Mouse (Mus musculus): ENCODE data around the gene Nudcd3.

- no peak for TF ChIP-seq CTCF (conservative IDR thresholded peaks at IDR 0.05 in 1 of 2, IDR thresholded peaks at IDR 0.05 in 1 of 2; ENCODE audit: low read depth in 2 of 2, low read length in 2 of 2)
- no peak for TF ChIP-seq ZC3H11A (IDR thresholded peaks at IDR 0.05; ENCODE audit: low read depth, low read length)
- no peak for TF ChIP-seq POLR2A (IDR thresholded peaks at IDR 0.05; ENCODE audit: low read depth, low read length)
- TF ChIP-seq MYC (IDR thresholded peaks at IDR 0.05; ENCODE audit: low read depth, low read length) = no peak
- TF ChIP-seq ELF1 (IDR thresholded peaks at IDR 0.05; ENCODE audit: low read depth, low read length) = no peak
Observed at GRCm38 (mm10) chr11:6061891-6062290, 138.3 kb downstream of the Nudcd3 start.
